Mouse (Mus musculus) heart, adult 2 months (tissue): ENCODE results near the gene Pnmal2.

Source experiments
- CTCF ChIP-seq: fragments of 200-600 bp; IDR thresholded peaks from 2 replicates; pipeline ENCODE4 v1.8.1; 2022; ENCODE audit warnings: antibody characterized with exemption, mild to moderate bottlenecking, moderate library complexity
- EP300 ChIP-seq: fragments of 200-500 bp; IDR thresholded peaks from 2 replicates; pipeline ENCODE4 v1.6.1; 2011; ENCODE audit warnings: low read depth, low read length, control low read depth; ENCODE audit not compliant: insufficient read depth
- POLR2A ChIP-seq: fragments of 200-500 bp; IDR thresholded peaks from 2 replicates; pipeline ENCODE4 v1.6.1; 2011; ENCODE audit warnings: mild to moderate bottlenecking, low read depth, low read length, control low read depth; ENCODE audit not compliant: insufficient read depth

- TF ChIP-seq POLR2A (no peak), CTCF (no peak), EP300 (no peak)
Measured at GRCm38 (mm10) chr7:16990006-16990744, 45.7 kb downstream of the Pnmal2 start.
